Mouse (Mus musculus): ENCODE data around the gene Ppfia3.

GRCm38 (mm10) chr7:45361243-45361804 lies 5.5 kb downstream of the Ppfia3 start:
- TF ChIP-seq CHD2 (IDR thresholded peaks at IDR 0.05; ENCODE audit: low read depth, low read length) = no peak
- no peak for TF ChIP-seq ZC3H11A (IDR thresholded peaks at IDR 0.05; ENCODE audit: borderline replicate concordance, low read depth, low read length)
- no peak for TF ChIP-seq MAFK (IDR thresholded peaks at IDR 0.05; ENCODE audit: insufficient read depth, low read depth, low read length)
- no peak for TF ChIP-seq HCFC1 (IDR thresholded peaks at IDR 0.05; ENCODE audit: borderline replicate concordance, insufficient read depth, low read length)
